Mouse (Mus musculus): ENCODE measurements around the gene Ddx49. TPM values are rescaled to one million over a fixed set of nuclear protein-coding genes. Genes with fewer than 3 reads are reported as not detected.

Ddx49 gene
- polyA plus RNA-seq, 1 experiment from 2014 or later, result 57.2 TPM

DNA sequence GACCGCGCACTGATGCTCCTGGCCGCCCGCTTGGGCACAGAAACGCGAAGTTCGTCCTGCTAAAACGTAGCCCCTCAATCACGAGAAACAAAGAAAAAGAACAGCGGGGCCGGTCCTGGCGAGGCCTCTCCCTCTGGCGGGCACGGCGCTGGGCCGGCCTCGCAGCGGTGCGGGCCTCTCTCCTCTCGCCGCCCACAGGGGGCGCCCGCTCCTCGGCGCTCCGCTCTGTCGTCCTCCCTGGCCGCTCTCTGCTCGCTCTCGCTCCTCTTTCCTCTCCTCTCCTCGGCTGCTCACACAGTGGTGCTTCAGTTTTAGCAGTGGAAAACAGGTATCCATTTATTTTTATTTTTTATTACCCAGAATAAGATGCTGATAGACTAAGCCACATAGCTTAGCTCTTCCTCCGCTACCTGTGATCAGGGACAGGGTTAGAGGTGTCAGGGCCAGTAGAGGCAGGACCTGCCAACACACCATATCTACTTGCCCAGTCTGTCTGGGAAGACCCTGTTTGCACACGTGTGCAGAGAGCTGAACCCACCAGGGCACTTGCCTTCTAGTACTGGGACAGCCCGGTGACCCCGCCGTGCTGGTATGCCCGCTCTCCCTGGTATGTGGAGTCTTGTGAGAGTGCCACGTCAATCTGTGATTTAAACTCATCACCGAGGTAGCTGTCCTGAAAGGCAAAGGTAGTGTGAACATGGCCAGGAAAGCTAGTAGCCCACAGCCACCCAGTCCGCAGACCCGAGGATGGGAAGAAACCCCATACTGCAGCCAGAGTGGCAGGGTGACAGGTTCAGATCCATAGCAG is 30.0 kb upstream of the Ddx49 start:
- H3K4me3 ChIP-seq, result peak overlapping the region; percentile 23; the same call in 1 of the 2 replicates
- 26% methylated on average over 41 of the region's 41 CpGs for WGBS
- H3K4me1 ChIP-seq, result peaks cover 45% of the 10 kb centered on the region
- peak overlapping the region; percentile 51; the same call in 1 of the 2 replicates for H3K27ac ChIP-seq
- peak; percentile 81 for DNase-seq (ENCODE audit: extremely low spot score, low spot score)
- no peaks in the 10 kb centered on the region for H3K9me3 ChIP-seq
- H3K27me3 ChIP-seq (ENCODE audit: poor library complexity, severe bottlenecking), result peaks cover 35% of the 10 kb centered on the region
- H3K36me3 ChIP-seq (replicated peaks), result peaks cover 91% of the 10 kb centered on the region

GRCm38 (mm10) chr8:70331526-70331925 is 29.2 kb upstream of the Ddx49 start:
- Histone ChIP-seq H3K4me3 (no peak overlapping the region; the same call in 1 of the 2 replicates), H3K36me3 (replicated peaks) (peaks cover 88% of the 10 kb centered on the region), H3K27ac (no peak overlapping the region), H3K9me3 (no peaks in the 10 kb centered on the region), H3K4me1 (peaks cover 45% of the 10 kb centered on the region), H3K27me3 (ENCODE audit: poor library complexity, severe bottlenecking) (peaks cover 35% of the 10 kb centered on the region)
- WGBS, result 74% methylated on average over 19 of the region's 19 CpGs
- peak; percentile 31 for DNase-seq (ENCODE audit: extremely low spot score, low spot score)

DNA sequence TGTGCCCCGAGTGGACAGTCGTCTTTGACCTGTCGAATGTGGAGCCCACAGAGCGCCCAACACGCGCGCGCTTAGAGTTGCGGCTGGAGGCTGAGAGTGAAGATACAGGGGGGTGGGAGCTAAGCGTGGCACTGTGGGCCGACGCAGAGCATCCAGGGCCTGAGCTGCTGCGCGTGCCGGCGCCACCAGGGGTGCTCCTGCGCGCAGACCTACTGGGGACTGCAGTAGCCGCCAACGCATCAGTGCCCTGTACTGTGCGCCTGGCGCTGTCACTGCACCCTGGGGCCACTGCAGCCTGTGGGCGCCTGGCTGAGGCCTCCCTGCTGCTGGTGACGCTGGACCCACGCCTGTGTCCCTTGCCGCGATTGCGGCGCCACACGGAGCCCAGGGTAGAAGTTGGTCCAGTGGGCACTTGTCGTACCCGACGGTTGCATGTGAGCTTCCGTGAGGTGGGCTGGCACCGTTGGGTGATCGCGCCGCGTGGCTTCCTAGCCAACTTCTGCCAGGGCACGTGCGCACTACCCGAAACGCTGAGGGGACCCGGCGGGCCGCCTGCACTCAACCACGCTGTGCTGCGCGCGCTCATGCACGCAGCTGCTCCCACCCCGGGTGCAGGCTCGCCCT is 28.6 kb upstream of the Ddx49 start:
- Histone ChIP-seq H3K27me3 (ENCODE audit: poor library complexity, severe bottlenecking) (peaks cover 35% of the 10 kb centered on the region), H3K4me3 (peak overlapping the region; percentile 40), H3K36me3 (replicated peaks) (peaks cover 81% of the 10 kb centered on the region), H3K27ac (peak overlapping the region; percentile 45), H3K9me3 (no peaks in the 10 kb centered on the region), H3K4me1 (peaks cover 45% of the 10 kb centered on the region)
- WGBS, result 26% methylated on average over 53 of the region's 53 CpGs
- DNase-seq (ENCODE audit: extremely low spot score, low spot score), result peak; percentile 65

- DNase-seq (ENCODE audit: extremely low spot score, low spot score), result peak; percentile 53
- H3K4me1 ChIP-seq, result peaks cover 45% of the 10 kb centered on the region
- peak overlapping the region; percentile 45 for H3K27ac ChIP-seq
- WGBS, result 4% methylated on average over 45 of the region's 45 CpGs
- H3K27me3 ChIP-seq (ENCODE audit: poor library complexity, severe bottlenecking), result peaks cover 35% of the 10 kb centered on the region
- no peaks in the 10 kb centered on the region for H3K9me3 ChIP-seq
- H3K4me3 ChIP-seq, result peak overlapping the region; percentile 40
- peaks cover 76% of the 10 kb centered on the region for H3K36me3 ChIP-seq (replicated peaks)
These were observed 27.8 kb upstream of the Ddx49 start for GRCm38 (mm10) chr8:70329835-70330740.

- Histone ChIP-seq H3K27me3 (ENCODE audit: poor library complexity, severe bottlenecking) (peaks cover 35% of the 10 kb centered on the region), H3K4me3 (peak within 1 kb of the TSS; percentile 40), H3K36me3 (replicated peaks) (peaks cover 70% of the 10 kb centered on the region), H3K27ac (peak within 1 kb of the TSS; percentile 45), H3K9me3 (no peaks in the 10 kb centered on the region), H3K4me1 (peaks cover 45% of the 10 kb centered on the region)
- 22% methylated on average over 14 of the region's 14 CpGs for WGBS
- DNase-seq (ENCODE audit: extremely low spot score, low spot score), result no peak
These were observed 27.0 kb upstream of the Ddx49 start, which contains the start of gene Gdf1 for GRCm38 (mm10) chr8:70329124-70329834. Gdf1 (plus strand) TSS chr8:70329817.

- DNase-seq (ENCODE audit: extremely low spot score, low spot score), result no peak
- Histone ChIP-seq H3K36me3 (replicated peaks) (peaks cover 61% of the 10 kb centered on the region), H3K27me3 (ENCODE audit: poor library complexity, severe bottlenecking) (peaks cover 35% of the 10 kb centered on the region), H3K9me3 (no peaks in the 10 kb centered on the region), H3K4me3 (no peak overlapping the region), H3K27ac (no peak overlapping the region), H3K4me1 (peaks cover 41% of the 10 kb centered on the region)
- WGBS, result 92% methylated on average over 6 of the region's 6 CpGs
These were observed 25.2 kb upstream of the Ddx49 start for GRCm38 (mm10) chr8:70327512-70327911.

GRCm38 (mm10) chr8:70323716-70324115 is 21.4 kb upstream of the Ddx49 start:
- DNase-seq (ENCODE audit: extremely low spot score, low spot score), result no peak
- Histone ChIP-seq H3K27ac (no peak overlapping the region), H3K4me3 (no peak overlapping the region), H3K36me3 (replicated peaks) (peaks cover 41% of the 10 kb centered on the region), H3K27me3 (ENCODE audit: poor library complexity, severe bottlenecking) (peaks cover 5% of the 10 kb centered on the region), H3K4me1 (0 out of 2 replicates have a peak, but pooled peaks cover 3% of the 10 kb centered on the region), H3K9me3 (no peaks in the 10 kb centered on the region)
- 93% methylated on average over 3 of the region's 3 CpGs for WGBS

DNA sequence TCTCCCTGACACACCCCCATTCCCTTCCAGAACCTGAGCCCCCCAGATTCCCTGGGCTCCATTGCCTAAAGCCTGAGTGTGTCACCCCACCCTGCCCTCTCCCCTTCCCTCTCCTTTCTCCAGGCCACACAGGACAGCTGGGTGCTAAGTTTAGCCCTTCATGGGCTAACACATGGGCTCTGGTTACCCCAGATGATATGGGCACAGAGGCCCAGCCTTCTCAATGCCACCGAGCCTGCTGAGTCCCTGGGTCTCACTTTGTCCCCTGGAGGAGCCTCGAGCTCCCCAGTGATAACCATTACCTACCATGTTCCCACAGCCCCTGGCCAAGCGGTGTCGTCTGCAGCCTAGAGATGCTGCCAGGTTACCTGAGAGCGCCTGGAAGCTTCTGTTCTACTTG is 15.6 kb upstream of the Ddx49 start:
- WGBS, result 86% methylated on average over 5 of the region's 5 CpGs
- Histone ChIP-seq H3K27me3 (ENCODE audit: poor library complexity, severe bottlenecking) (peaks cover 26% of the 10 kb centered on the region), H3K9me3 (no peaks in the 10 kb centered on the region), H3K36me3 (replicated peaks) (peaks cover 22% of the 10 kb centered on the region), H3K27ac (peak overlapping the region; percentile 80), H3K4me3 (peak overlapping the region; percentile 58), H3K4me1 (peaks cover 39% of the 10 kb centered on the region)
- DNase-seq (ENCODE audit: extremely low spot score, low spot score), result no peak

GRCm38 (mm10) chr8:70316511-70317504 is 14.5 kb upstream of the Ddx49 start:
- peaks cover 26% of the 10 kb centered on the region for H3K27me3 ChIP-seq (ENCODE audit: poor library complexity, severe bottlenecking)
- DNase-seq (ENCODE audit: extremely low spot score, low spot score), result peak; percentile 86
- H3K9me3 ChIP-seq, result no peaks in the 10 kb centered on the region
- WGBS, result 9% methylated on average over 15 of the region's 15 CpGs
- H3K27ac ChIP-seq, result peak overlapping the region; percentile 80
- peaks cover 33% of the 10 kb centered on the region for H3K36me3 ChIP-seq (replicated peaks)
- peaks cover 39% of the 10 kb centered on the region for H3K4me1 ChIP-seq
- peak overlapping the region; percentile 58 for H3K4me3 ChIP-seq

- DNase-seq (ENCODE audit: extremely low spot score, low spot score), result peak; percentile 67
- peak within 1 kb of the TSS; percentile 58 for H3K4me3 ChIP-seq
- no peaks in the 10 kb centered on the region for H3K9me3 ChIP-seq
- 2% methylated on average over 66 of the region's 66 CpGs for WGBS
- peaks cover 39% of the 10 kb centered on the region for H3K4me1 ChIP-seq
- peak within 1 kb of the TSS; percentile 80 for H3K27ac ChIP-seq
- H3K36me3 ChIP-seq (replicated peaks), result peaks cover 42% of the 10 kb centered on the region
- peaks cover 26% of the 10 kb centered on the region for H3K27me3 ChIP-seq (ENCODE audit: poor library complexity, severe bottlenecking)
These were observed 13.6 kb upstream of the Ddx49 start, which contains the start of gene Cers1 for GRCm38 (mm10) chr8:70315624-70316510. Cers1 (plus strand) TSS chr8:70315775.
